Mouse (Mus musculus) MEL (cell line): ENCODE data around the gene Prss56.

ENCODE experiments used
- CHD2 ChIP-seq: IDR thresholded peaks from 2 replicates; pipeline ENCODE4 v1.6.1; 2011; ENCODE audit warnings: low read length, improper control_type of control experiment
- CTCF ChIP-seq, 3 experiments: IDR thresholded peaks in 2 of 3; conservative IDR thresholded peaks in 1 of 3; 2 replicates each; pipeline ENCODE4 v1.5.1; 2011 to 2012; ENCODE audit warnings: low read length in 3 of 3, low read depth in 2 of 3, mild to moderate bottlenecking in 2 of 3, improper control_type of control experiment in 1 of 3, inconsistent platforms in 1 of 3, mixed read lengths in 1 of 3, moderate library complexity in 1 of 3; ENCODE audit not compliant: control insufficient read depth in 1 of 3, insufficient read depth in 1 of 3, poor library complexity in 1 of 3, severe bottlenecking in 1 of 3
- E2F4 ChIP-seq: IDR thresholded peaks from 2 replicates; pipeline ENCODE4 v1.6.1; 2011; ENCODE audit warnings: low read depth, low read length, improper control_type of control experiment, borderline replicate concordance
- EP300 ChIP-seq, 2 experiments: IDR thresholded peaks; 2 replicates each; pipeline ENCODE4 v1.6.1; 2011; ENCODE audit warnings: improper control_type of control experiment in 2 of 2, low read length in 2 of 2, low read depth in 1 of 2, mild to moderate bottlenecking in 1 of 2
- GATA1 ChIP-seq: IDR thresholded peaks from 2 replicates; pipeline ENCODE4 v1.6.1; 2011; ENCODE audit warnings: low read depth, low read length, improper control_type of control experiment
- MXI1 ChIP-seq: IDR thresholded peaks from 2 replicates; pipeline ENCODE4 v1.6.1; 2011; ENCODE audit warnings: mild to moderate bottlenecking, low read depth, low read length, improper control_type of control experiment
- MYB ChIP-seq: IDR thresholded peaks from 2 replicates; pipeline ENCODE4 v1.6.1; 2011; ENCODE audit warnings: mild to moderate bottlenecking, low read depth, low read length, improper control_type of control experiment
- NRF1 ChIP-seq: IDR thresholded peaks from 2 replicates; pipeline ENCODE4 v1.6.1; 2014; ENCODE audit warnings: low read depth, mild to moderate bottlenecking, inconsistent platforms, low read length, improper control_type of control experiment, moderate library complexity; ENCODE audit not compliant: poor library complexity, insufficient read depth, severe bottlenecking
- POLR2AphosphoS2 ChIP-seq: IDR thresholded peaks from 2 replicates; pipeline ENCODE4 v1.6.1; 2011; ENCODE audit warnings: low read length, improper control_type of control experiment
- POLR2AphosphoS5 ChIP-seq: IDR thresholded peaks from 2 replicates; pipeline ENCODE4 v1.6.1; 2012; ENCODE audit warnings: low read depth, borderline replicate concordance, mild to moderate bottlenecking, inconsistent platforms, low read length, moderate library complexity, mixed read lengths
- SMC3 ChIP-seq: IDR thresholded peaks from 2 replicates; pipeline ENCODE4 v1.6.1; 2011; ENCODE audit warnings: low read depth, low read length, improper control_type of control experiment
- ZMIZ1 ChIP-seq: IDR thresholded peaks from 2 replicates; pipeline ENCODE4 v1.6.1; 2012; ENCODE audit warnings: low read depth, mild to moderate bottlenecking, inconsistent platforms, low read length, improper control_type of control experiment, moderate library complexity
- ZNF384 ChIP-seq: IDR thresholded peaks from 2 replicates; pipeline ENCODE4 v1.6.1; 2012; ENCODE audit warnings: low read depth, mild to moderate bottlenecking, inconsistent platforms, low read length, improper control_type of control experiment

GRCm38 (mm10) chr1:87149422-87149821 lies 33.7 kb upstream of the Prss56 start:
- TF ChIP-seq ZMIZ1 (no peak), GATA1 (no peak), POLR2AphosphoS2 (peak; percentile 35; the same call in 1 of the 2 replicates), E2F4 (no peak), POLR2AphosphoS5 (no peak), CTCF (IDR thresholded peaks at IDR 0.05 in 2 of 3, conservative IDR thresholded peaks at IDR 0.05 in 1 of 3; ENCODE audit: control insufficient read depth in 1 of 3, insufficient read depth in 1 of 3, low read depth in 2 of 3, low read length in 3 of 3, poor library complexity in 1 of 3, severe bottlenecking in 1 of 3) (no peak), SMC3 (no peak), MYB (no peak), ZNF384 (no peak), CHD2 (no peak), EP300 (IDR thresholded peaks at IDR 0.05; ENCODE audit: low read depth in 1 of 2, low read length in 2 of 2) (no peak), NRF1 (peak; percentile 27; the same call in 1 of the 2 replicates), MXI1 (0 out of 2 replicates have a peak, but pooled peaks have one; percentile 38)
